Mouse (Mus musculus): ENCODE results near the gene Lamtor3.
A peak's percentile ranks its signal among the peaks of the same experiment; 100 is the strongest.
"Not testable (repeated sequence)": the region's sequence is repeated elsewhere in the genome, so short reads cannot be mapped to it uniquely, and the experiment has no call there.

The Lamtor3 gene

DNA sequence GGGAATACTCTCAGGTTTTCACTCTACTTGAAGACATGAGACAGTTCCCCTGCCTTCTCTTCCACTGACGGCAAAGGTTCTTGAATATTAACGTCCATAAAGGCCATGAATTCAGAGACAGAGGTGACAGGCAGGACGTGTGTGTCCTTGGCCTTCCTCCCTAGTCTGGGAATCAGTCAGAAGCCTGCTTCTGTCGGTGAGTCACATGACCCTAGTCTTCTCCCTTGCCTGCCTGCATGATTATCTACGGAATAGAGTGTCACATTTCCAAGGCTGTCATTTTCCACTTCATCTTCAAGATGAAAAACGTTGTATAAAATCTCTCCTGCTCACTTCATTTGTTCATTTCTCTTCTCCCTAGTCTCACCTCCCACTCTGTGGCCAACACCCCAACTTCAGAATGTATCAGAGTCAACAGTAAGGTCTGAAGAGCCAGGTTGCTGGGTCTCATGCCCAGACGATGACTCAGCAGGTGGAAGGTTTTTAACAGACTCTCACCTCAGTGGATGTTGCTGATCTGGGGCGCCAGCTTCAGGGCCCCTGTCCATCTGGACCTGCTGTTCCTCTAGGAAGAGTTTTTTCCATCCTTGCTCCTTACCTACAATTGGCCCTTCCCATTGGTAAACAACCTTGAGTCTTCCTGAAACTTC lies 43.6 kb downstream of the Lamtor3 start:
- DNase-seq (ENCODE audit: low spot score) = peak; percentile 52

DNA sequence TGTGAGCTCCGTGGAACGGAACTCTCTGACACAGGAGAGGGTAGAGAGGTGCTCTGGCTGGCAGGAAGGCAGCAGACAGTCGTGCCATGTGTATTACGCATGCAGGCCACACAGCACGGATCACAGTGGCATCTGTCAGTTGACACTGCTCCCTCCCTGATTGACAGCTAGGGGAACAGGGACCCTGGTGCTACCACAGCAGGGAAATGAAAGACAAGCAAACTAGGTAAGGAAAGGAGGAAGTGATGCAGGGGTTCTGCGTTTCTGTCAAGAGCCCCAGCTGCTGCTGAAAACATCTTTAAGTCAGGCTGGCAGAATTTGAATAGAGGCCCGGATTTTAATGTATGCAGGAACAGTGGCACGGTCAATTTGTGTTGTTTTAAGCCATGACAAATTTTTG lies 45.2 kb downstream of the Lamtor3 start:
- no peak for DNase-seq (ENCODE audit: low spot score)

DNA sequence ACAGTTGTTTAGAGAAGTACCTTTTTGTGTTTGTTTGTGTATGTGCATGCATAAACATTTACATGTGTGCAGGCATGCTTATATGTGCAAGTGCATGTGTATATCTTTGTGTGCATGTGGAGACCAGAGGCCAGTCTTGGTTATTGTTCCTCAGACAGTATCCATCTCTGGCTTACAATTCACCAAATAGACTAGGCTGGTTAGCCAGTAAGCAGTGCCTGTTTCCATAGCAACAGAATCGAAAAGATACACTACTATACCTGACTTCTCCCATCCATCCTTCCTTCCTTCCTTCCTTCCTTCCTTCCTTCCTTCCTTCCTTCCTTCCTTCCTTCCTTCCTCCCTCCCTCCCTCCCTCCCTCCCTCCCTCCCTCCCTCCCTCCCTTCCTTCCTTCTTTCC lies 45.7 kb downstream of the Lamtor3 start:
- not testable (repeated sequence) for DNase-seq (ENCODE audit: low spot score)

DNA sequence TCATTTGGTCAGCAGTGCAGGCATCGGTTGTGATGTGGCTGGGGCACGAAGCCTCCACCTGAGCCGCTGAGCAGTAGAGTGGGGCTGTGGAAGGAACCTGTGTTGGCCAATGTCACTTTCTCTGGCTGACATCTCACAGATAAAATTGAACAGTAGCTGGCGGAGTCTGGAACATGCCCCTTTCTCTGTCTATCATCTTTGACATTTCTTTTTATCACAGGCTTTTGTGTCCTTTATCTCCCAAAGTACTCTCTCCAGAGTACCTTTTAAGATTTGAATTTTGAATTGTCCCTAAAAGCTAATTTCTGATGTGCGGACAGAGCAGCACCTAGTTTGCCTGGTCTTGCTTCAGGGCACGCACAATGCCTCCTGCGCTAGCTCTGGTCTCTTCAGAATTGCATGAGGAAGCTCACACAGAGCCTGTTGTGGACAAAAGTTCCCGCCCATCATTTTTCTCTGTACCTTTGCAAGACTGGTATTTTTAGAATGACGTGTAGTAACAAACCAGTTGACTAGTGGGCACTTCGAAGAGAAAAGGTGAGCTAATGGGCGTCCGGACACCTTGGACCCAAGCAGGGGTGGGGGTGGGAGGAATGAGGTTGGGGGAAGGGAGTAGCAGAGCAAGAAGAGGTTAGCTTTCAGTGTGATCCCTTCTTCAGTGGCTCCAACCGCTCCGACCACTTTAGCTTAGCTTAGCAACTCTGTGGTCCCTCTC lies 50.0 kb downstream of the Lamtor3 start:
- no peak for DNase-seq (ENCODE audit: low spot score)

- no peak for DNase-seq (ENCODE audit: low spot score)
Measured at GRCm38 (mm10) chr3:137968820-137969486, 50.6 kb downstream of the Lamtor3 start.

- no peak for DNase-seq (ENCODE audit: low spot score)
Measured at GRCm38 (mm10) chr3:137969951-137970350, 51.6 kb downstream of the Lamtor3 start.

GRCm38 (mm10) chr3:137972224-137972623 lies 53.9 kb downstream of the Lamtor3 start:
- no peak for DNase-seq (ENCODE audit: low spot score)

GRCm38 (mm10) chr3:137972989-137973388 lies 54.7 kb downstream of the Lamtor3 start:
- DNase-seq (ENCODE audit: low spot score) = no peak

DNA sequence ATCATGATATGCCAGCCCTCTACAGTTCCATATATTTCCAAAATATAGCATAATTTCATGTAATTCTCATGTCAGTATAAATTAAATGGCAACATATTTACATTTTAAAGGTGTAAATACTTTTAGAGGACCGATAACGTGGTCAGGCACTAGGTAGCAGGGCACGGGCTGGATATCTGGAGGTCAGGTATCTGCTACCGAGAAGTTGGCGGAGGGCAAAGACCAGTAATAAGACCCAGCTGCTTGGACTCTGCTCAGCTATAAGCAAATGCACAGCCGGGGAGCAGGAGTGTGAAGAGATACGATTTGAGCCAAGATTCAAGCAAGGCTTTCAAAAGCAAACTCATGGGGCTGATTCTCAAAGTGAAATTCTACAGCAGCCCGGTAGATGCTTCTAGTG lies 56.0 kb downstream of the Lamtor3 start:
- DNase-seq (ENCODE audit: low spot score) = no peak

- no peak for DNase-seq (ENCODE audit: low spot score)
Measured at GRCm38 (mm10) chr3:137975435-137975834, 57.1 kb downstream of the Lamtor3 start.

GRCm38 (mm10) chr3:137975856-137976423 lies 57.6 kb downstream of the Lamtor3 start:
- no peak for DNase-seq (ENCODE audit: low spot score)

- DNase-seq (ENCODE audit: low spot score) = no peak
Measured at GRCm38 (mm10) chr3:137976943-137977628, 58.8 kb downstream of the Lamtor3 start.

- DNase-seq (ENCODE audit: low spot score) = no peak
Measured at GRCm38 (mm10) chr3:137977629-137978041, 59.3 kb downstream of the Lamtor3 start.

DNA sequence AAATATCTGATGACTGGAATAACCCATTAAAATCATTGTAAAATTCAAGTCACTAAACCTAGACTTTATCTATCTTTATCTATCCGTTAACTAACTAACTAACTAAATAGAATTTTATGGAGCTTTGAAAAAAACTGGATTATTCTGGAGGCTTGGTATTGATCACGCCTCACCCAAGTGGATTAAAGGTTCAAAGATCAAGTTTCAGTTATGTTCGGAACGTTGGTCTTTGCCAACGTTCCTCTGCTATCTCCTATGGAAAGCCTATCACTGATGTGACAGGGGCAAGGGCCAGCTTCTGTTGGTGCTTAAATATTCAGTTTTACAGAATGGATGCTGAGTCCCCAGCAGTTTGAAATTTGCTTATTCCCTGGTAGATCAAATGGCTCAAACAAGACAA lies 59.9 kb downstream of the Lamtor3 start:
- DNase-seq (ENCODE audit: low spot score) = no peak

Data from urinary bladder, postnatal 14 days (tissue).